Mouse (Mus musculus) intestine, embryonic 16.5 days (tissue): Measurements from ENCODE around the gene Nrsn2. TPM values are rescaled to one million over a fixed set of nuclear protein-coding genes. Genes with fewer than 3 reads are reported as not detected.

ENCODE experiments used
- ATAC-seq: fragments of 200-750 bp; cut with Nextera tagmentation; 2 replicates; pipeline ENCODE4 v1.8.0; 2017; ENCODE audit warnings: moderate TSS enrichment, moderate library complexity
- H3K27ac ChIP-seq: fragments of 300-500 bp; sonication (generic); 2 replicates; pipeline ENCODE4 v1.5.1; 2014; ENCODE audit warnings: mild to moderate bottlenecking, low read length
- H3K27me3 ChIP-seq: fragments of 300-500 bp; sonication (generic); replicated peaks from 2 replicates; pipeline ENCODE4 v1.6.1; 2014; ENCODE audit warnings: low read length, control low read depth, mixed read lengths; ENCODE audit not compliant: control insufficient read depth, insufficient read depth
- H3K36me3 ChIP-seq: fragments of 300-500 bp; sonication (generic); 2 replicates; pipeline ENCODE4 v1.6.1; 2014; ENCODE audit warnings: low read length, control low read depth; ENCODE audit not compliant: control insufficient read depth, insufficient read depth
- H3K4me1 ChIP-seq: fragments of 300-500 bp; sonication (generic); 2 replicates; pipeline ENCODE4 v1.6.1; 2014; ENCODE audit warnings: low read length, control low read depth, mixed read lengths; ENCODE audit not compliant: control insufficient read depth, insufficient read depth
- H3K4me2 ChIP-seq: fragments of 300-500 bp; sonication (generic); 2 replicates; pipeline ENCODE4 v1.6.1; 2014; ENCODE audit warnings: low read depth, low read length, control low read depth
- H3K4me3 ChIP-seq: fragments of 300-500 bp; sonication (generic); 2 replicates; pipeline ENCODE4 v1.5.1; 2014; ENCODE audit warnings: mild to moderate bottlenecking, low read length
- H3K9ac ChIP-seq: fragments of 300-500 bp; sonication (generic); 2 replicates; pipeline ENCODE4 v1.6.1; 2014; ENCODE audit warnings: low read depth, low read length
- H3K9me3 ChIP-seq: fragments of 300-500 bp; sonication (generic); 2 replicates; pipeline ENCODE4 v1.6.1; 2016; ENCODE audit warnings: low read length, control low read depth; ENCODE audit not compliant: control insufficient read depth
- WGBS: fragments of 180-500 bp; shearing (Covaris S2); extraction: QIAGEN DNeasy Blood & Tissue Kit; methylation state at CpG from one replicate; pipeline ENCODE4 v1.1.7; 2014; 5-methylcytosine and 5-hydroxymethylcytosine counted together
- polyA plus RNA-seq: library from polyadenylated mRNA; unstranded; fragments of >200 nt; fragmentation: Nextera tagmentation; extraction: Ambion mirVana; gene quantifications from 2 replicates; pipeline ENCODE4 v1.2.1, GENCODE M21; 2015

Nrsn2 gene
- polyA plus RNA-seq, 1 experiment from 2014 or later: 2.5 TPM

DNA sequence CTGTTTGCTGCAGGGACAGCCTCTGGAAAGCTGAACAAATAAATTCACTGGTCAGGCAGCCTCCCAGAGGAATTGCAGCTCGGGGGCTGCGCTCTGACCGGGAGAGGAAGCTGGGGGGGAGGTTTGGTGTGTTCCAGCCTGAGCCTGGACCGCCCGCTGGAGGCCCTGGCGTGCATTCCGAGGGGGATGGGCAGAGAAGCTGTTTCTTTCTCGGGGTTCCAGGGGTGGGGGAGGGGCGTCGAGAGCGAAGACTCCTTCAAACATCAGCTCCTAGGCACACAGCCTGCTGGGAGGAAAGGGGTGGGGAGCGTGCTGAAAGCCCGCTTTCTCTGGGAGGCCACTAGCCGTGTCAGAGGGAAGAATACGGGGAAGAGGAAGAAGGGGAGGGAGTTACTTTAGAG, 34.5 kb upstream of the Nrsn2 start:
- no peaks in the 10 kb centered on the region for H3K36me3 ChIP-seq
- H3K9me3 ChIP-seq: peaks cover 3% of the 10 kb centered on the region; the same call in 1 of the 2 replicates
- H3K4me2 ChIP-seq: peak overlapping the region; percentile 80
- H3K4me1 ChIP-seq: peaks cover 23% of the 10 kb centered on the region
- peak overlapping the region; percentile 88 for H3K27ac ChIP-seq
- 5% methylated on average over 15 of the region's 15 CpGs for WGBS
- H3K4me3 ChIP-seq: peak overlapping the region; percentile 92
- ATAC-seq: peak; percentile 61
- peak overlapping the region; percentile 99 for H3K9ac ChIP-seq
- H3K27me3 ChIP-seq: no peaks in the 10 kb centered on the region

GRCm38 (mm10) chr2:152409781-152410180, 33.3 kb upstream of the Nrsn2 start:
- H3K27ac ChIP-seq: peak overlapping the region; percentile 88; the same call in 1 of the 2 replicates
- no peaks in the 10 kb centered on the region for H3K9me3 ChIP-seq
- H3K27me3 ChIP-seq: no peaks in the 10 kb centered on the region
- WGBS: 71% methylated on average over 6 of the region's 6 CpGs
- H3K36me3 ChIP-seq: no peaks in the 10 kb centered on the region
- H3K4me1 ChIP-seq: peaks cover 23% of the 10 kb centered on the region
- H3K9ac ChIP-seq: no peak overlapping the region
- no peak overlapping the region for H3K4me3 ChIP-seq
- H3K4me2 ChIP-seq: no peak overlapping the region
- ATAC-seq: no peak

GRCm38 (mm10) chr2:152406126-152406525, 29.7 kb upstream of the Nrsn2 start:
- Histone ChIP-seq H3K36me3 (no peaks in the 10 kb centered on the region), H3K27ac (peak overlapping the region; percentile 68), H3K4me2 (peak overlapping the region; percentile 65), H3K9ac (peak overlapping the region; percentile 55), H3K9me3 (no peaks in the 10 kb centered on the region), H3K27me3 (no peaks in the 10 kb centered on the region), H3K4me3 (peak overlapping the region; percentile 40), H3K4me1 (peaks cover 17% of the 10 kb centered on the region)
- ATAC-seq: peak; percentile 96
- WGBS: under 1% methylated on average over 19 of the region's 19 CpGs

DNA sequence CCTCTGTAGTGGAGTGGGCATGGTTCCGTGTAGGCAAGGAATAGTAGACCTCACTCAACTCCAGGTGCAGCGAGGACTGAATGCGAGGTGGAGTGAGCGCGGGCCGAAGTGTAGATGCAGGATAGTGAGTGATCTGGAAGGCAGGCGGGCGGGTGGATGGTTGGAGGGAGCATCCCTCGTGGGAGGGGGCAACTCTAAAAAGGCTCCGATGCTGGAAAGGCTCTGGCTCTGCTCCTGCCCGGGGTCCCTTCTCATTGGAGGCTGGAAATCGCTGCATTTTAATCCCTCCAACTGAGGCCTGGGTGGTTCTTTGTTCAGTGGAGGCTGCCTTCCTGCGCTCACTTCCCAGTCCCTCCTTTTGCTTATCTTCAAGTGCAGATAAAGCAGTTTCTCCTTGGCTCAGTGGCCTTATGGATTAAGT, 22.7 kb upstream of the Nrsn2 start:
- H3K4me2 ChIP-seq: peak overlapping the region; percentile 86
- peak overlapping the region; percentile 92 for H3K9ac ChIP-seq
- WGBS: 1% methylated on average over 13 of the region's 13 CpGs
- no peaks in the 10 kb centered on the region for H3K9me3 ChIP-seq
- no peaks in the 10 kb centered on the region for H3K27me3 ChIP-seq
- no peaks in the 10 kb centered on the region for H3K36me3 ChIP-seq
- no peak; the same call in 1 of the 2 replicates for ATAC-seq
- peaks cover 14% of the 10 kb centered on the region for H3K4me1 ChIP-seq
- H3K27ac ChIP-seq: peak overlapping the region; percentile 99
- H3K4me3 ChIP-seq: peak overlapping the region; percentile 86

DNA sequence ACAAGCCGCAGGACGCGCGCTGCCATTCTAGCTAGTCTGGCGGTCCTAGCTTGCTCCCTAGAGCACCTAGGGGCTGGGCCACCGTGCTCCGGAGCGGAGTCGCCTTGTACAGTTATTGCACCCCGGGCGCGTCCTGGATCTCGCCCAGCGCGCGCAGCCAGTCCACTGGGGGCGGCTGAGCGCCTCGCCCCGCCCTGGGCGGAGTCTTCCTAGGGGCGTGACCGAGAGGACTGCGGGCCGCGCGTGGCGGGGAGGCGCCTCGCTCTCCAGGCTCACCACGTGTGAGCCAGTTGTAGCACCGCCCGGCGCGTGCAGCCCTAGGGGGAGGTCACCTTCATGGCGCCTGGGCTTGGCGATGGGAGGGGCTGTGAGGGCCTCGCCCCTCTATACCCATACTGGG, 22.3 kb upstream of the Nrsn2 start:
- under 1% methylated on average over 38 of the region's 38 CpGs for WGBS
- peaks cover 17% of the 10 kb centered on the region for H3K4me1 ChIP-seq
- peak overlapping the region; percentile 86 for H3K4me2 ChIP-seq
- no peaks in the 10 kb centered on the region for H3K27me3 ChIP-seq
- ATAC-seq: peak; percentile 86
- H3K27ac ChIP-seq: peak overlapping the region; percentile 99
- peak overlapping the region; percentile 86 for H3K4me3 ChIP-seq
- no peaks in the 10 kb centered on the region for H3K36me3 ChIP-seq
- H3K9ac ChIP-seq: peak overlapping the region; percentile 92
- no peaks in the 10 kb centered on the region for H3K9me3 ChIP-seq

GRCm38 (mm10) chr2:152397680-152398435, 21.4 kb upstream of the Nrsn2 start, which contains the start of gene Sox12:
Gene Sox12, minus strand, starts transcription at chr2:152398063.
- H3K4me2 ChIP-seq: peak within 1 kb of the TSS; percentile 86
- H3K36me3 ChIP-seq: no peaks in the 10 kb centered on the region
- H3K9me3 ChIP-seq: no peaks in the 10 kb centered on the region
- peaks cover 19% of the 10 kb centered on the region for H3K4me1 ChIP-seq
- H3K4me3 ChIP-seq: peak within 1 kb of the TSS; percentile 86
- peak; percentile 65 for ATAC-seq
- under 1% methylated on average over 91 of the region's 104 CpGs for WGBS
- H3K27ac ChIP-seq: peak within 1 kb of the TSS; percentile 99
- peak within 1 kb of the TSS; percentile 92 for H3K9ac ChIP-seq
- H3K27me3 ChIP-seq: no peaks in the 10 kb centered on the region

- ATAC-seq: peak; percentile 37
- Histone ChIP-seq H3K9ac (peak overlapping the region; percentile 92), H3K4me2 (peak overlapping the region; percentile 86), H3K27me3 (no peaks in the 10 kb centered on the region), H3K4me3 (peak overlapping the region; percentile 86), H3K27ac (peak overlapping the region; percentile 99), H3K9me3 (no peaks in the 10 kb centered on the region), H3K4me1 (peaks cover 19% of the 10 kb centered on the region), H3K36me3 (no peaks in the 10 kb centered on the region)
- under 1% methylated on average over 68 of the region's 77 CpGs for WGBS
Observed at GRCm38 (mm10) chr2:152397004-152397589, 20.7 kb upstream of the Nrsn2 start.

GRCm38 (mm10) chr2:152396110-152397003, 19.9 kb upstream of the Nrsn2 start:
- under 1% methylated on average over 44 of the region's 46 CpGs for WGBS
- Histone ChIP-seq H3K4me2 (peak overlapping the region; percentile 86), H3K36me3 (no peaks in the 10 kb centered on the region), H3K9me3 (no peaks in the 10 kb centered on the region), H3K27ac (peak overlapping the region; percentile 99), H3K4me1 (peaks cover 19% of the 10 kb centered on the region), H3K4me3 (peak overlapping the region; percentile 86), H3K27me3 (no peaks in the 10 kb centered on the region), H3K9ac (peak overlapping the region; percentile 92)
- ATAC-seq: peak; percentile 53
